Mouse (Mus musculus): Measurements from ENCODE around the gene Ttc27.
"Not testable (repeated sequence)": the region's sequence is repeated elsewhere in the genome, so short reads cannot be mapped to it uniquely, and the experiment has no call there.

Ttc27 gene

GRCm38 (mm10) chr17:74717618-74718151 is at the start of gene Ttc27:
Ttc27 (plus strand) TSS chr17:74717732.
- DNase-seq (ENCODE audit: low read depth in 2 of 2, low spot score in 2 of 2) = peak; percentile 88 to 90

GRCm38 (mm10) chr17:74668010-74668409 is 49.5 kb upstream of the Ttc27 start:
- DNase-seq (ENCODE audit: low read depth in 2 of 2, low spot score in 2 of 2) = no peak

GRCm38 (mm10) chr17:74670031-74670430 is 47.5 kb upstream of the Ttc27 start:
- no peak for DNase-seq (ENCODE audit: low read depth in 2 of 2, low spot score in 2 of 2)

- DNase-seq (ENCODE audit: low read depth in 2 of 2, low spot score in 2 of 2) = no peak
Measured at GRCm38 (mm10) chr17:74672446-74672845, 45.1 kb upstream of the Ttc27 start.

- peak in 1 of 2 experiments; percentile 31 for DNase-seq (ENCODE audit: low read depth in 2 of 2, low spot score in 2 of 2)
Measured at GRCm38 (mm10) chr17:74673251-74673650, 44.3 kb upstream of the Ttc27 start.

GRCm38 (mm10) chr17:74678061-74678460 is 39.5 kb upstream of the Ttc27 start:
- DNase-seq (ENCODE audit: low read depth in 2 of 2, low spot score in 2 of 2) = no peak

- DNase-seq (ENCODE audit: low read depth in 2 of 2, low spot score in 2 of 2) = no peak
Measured at GRCm38 (mm10) chr17:74684927-74685326, 32.6 kb upstream of the Ttc27 start.

GRCm38 (mm10) chr17:74688555-74688954 is 29.0 kb upstream of the Ttc27 start:
- DNase-seq (ENCODE audit: low read depth in 2 of 2, low spot score in 2 of 2) = no peak

- DNase-seq (ENCODE audit: low read depth in 2 of 2, low spot score in 2 of 2) = no peak
Measured at GRCm38 (mm10) chr17:74689406-74689805, 28.1 kb upstream of the Ttc27 start.

- not testable (repeated sequence) for DNase-seq (ENCODE audit: low read depth in 2 of 2, low spot score in 2 of 2)
Measured at GRCm38 (mm10) chr17:74701661-74702060, 15.9 kb upstream of the Ttc27 start.

- DNase-seq (ENCODE audit: low read depth in 2 of 2, low spot score in 2 of 2) = no peak
Measured at GRCm38 (mm10) chr17:74705480-74705879, 12.1 kb upstream of the Ttc27 start.

- DNase-seq (ENCODE audit: low read depth in 2 of 2, low spot score in 2 of 2) = no peak
Measured at GRCm38 (mm10) chr17:74706593-74706992, 10.9 kb upstream of the Ttc27 start.

GRCm38 (mm10) chr17:74707637-74708152 is 9.8 kb upstream of the Ttc27 start:
- DNase-seq (ENCODE audit: low read depth in 2 of 2, low spot score in 2 of 2) = no peak

- DNase-seq (ENCODE audit: low read depth in 2 of 2, low spot score in 2 of 2) = no peak
Measured at GRCm38 (mm10) chr17:74710731-74711130, 6.8 kb upstream of the Ttc27 start.

GRCm38 (mm10) chr17:74711627-74712026 is 5.9 kb upstream of the Ttc27 start:
- no peak for DNase-seq (ENCODE audit: low read depth in 2 of 2, low spot score in 2 of 2)

GRCm38 (mm10) chr17:74715128-74715527 is 2.4 kb upstream of the Ttc27 start:
- DNase-seq (ENCODE audit: low read depth in 2 of 2, low spot score in 2 of 2) = no peak

- DNase-seq (ENCODE audit: low read depth in 2 of 2, low spot score in 2 of 2) = no peak
Measured at GRCm38 (mm10) chr17:74715724-74716123, 1.8 kb upstream of the Ttc27 start.

- no peak for DNase-seq (ENCODE audit: low read depth in 2 of 2, low spot score in 2 of 2)
Measured at GRCm38 (mm10) chr17:74716643-74717042, 889 bp upstream of the Ttc27 start.

- no peak for DNase-seq (ENCODE audit: low read depth in 2 of 2, low spot score in 2 of 2)
Measured at GRCm38 (mm10) chr17:74717091-74717617, 378 bp upstream of the Ttc27 start.

- DNase-seq (ENCODE audit: low read depth in 2 of 2, low spot score in 2 of 2) = no peak
Measured at GRCm38 (mm10) chr17:74732872-74733271, 15.3 kb downstream of the Ttc27 start.

- DNase-seq (ENCODE audit: low read depth in 2 of 2, low spot score in 2 of 2) = no peak
Measured at GRCm38 (mm10) chr17:74735392-74735791, 17.9 kb downstream of the Ttc27 start.

- DNase-seq (ENCODE audit: low read depth in 2 of 2, low spot score in 2 of 2) = no peak
Measured at GRCm38 (mm10) chr17:74749659-74750058, 32.1 kb downstream of the Ttc27 start.

GRCm38 (mm10) chr17:74751026-74751425 is 33.5 kb downstream of the Ttc27 start:
- no peak for DNase-seq (ENCODE audit: low read depth in 2 of 2, low spot score in 2 of 2)
